Mouse (Mus musculus): Measurements from ENCODE around the gene Vmn2r71. TPM values are rescaled to one million over a fixed set of nuclear protein-coding genes. Genes with fewer than 3 reads are reported as not detected.

Vmn2r71 gene
- not detected in 2 replicates for polyA plus RNA-seq (2015; fragmentation: Nextera tagmentation; extraction: Ambion mirVana)

GRCm38 (mm10) chr7:85562787-85563186 lies at the start of gene Vmn2r71:
Gene Vmn2r71, plus strand, starts transcription at chr7:85563087.
- no peak for TF ChIP-seq CTCF (IDR thresholded peaks at IDR 0.05; ENCODE audit: low read depth)
- no peak within 1 kb of the TSS for H3K9ac ChIP-seq (ENCODE audit: low read depth, low read length)
- ATAC-seq = no peak
- H3K4me3 ChIP-seq (ENCODE audit: low read depth, low read length) = no peak within 1 kb of the TSS
- no peaks in the 10 kb centered on the region for H3K9me3 ChIP-seq (ENCODE audit: control insufficient read depth)
- WGBS = 74% methylated on average over 5 of the region's 5 CpGs
- no peak within 1 kb of the TSS for H3K4me2 ChIP-seq (replicated peaks; ENCODE audit: low read depth)
- H3K36me3 ChIP-seq (ENCODE audit: control insufficient read depth, insufficient read depth) = no peaks in the 10 kb centered on the region
- H3K4me1 ChIP-seq (replicated peaks; ENCODE audit: control insufficient read depth, insufficient read depth, low read length) = no peaks in the 10 kb centered on the region
- no peak within 1 kb of the TSS for H3K27ac ChIP-seq (ENCODE audit: low read depth, low read length)
- H3K27me3 ChIP-seq (replicated peaks; ENCODE audit: control insufficient read depth, insufficient read depth, low read length) = no peaks in the 10 kb centered on the region

- H3K4me2 ChIP-seq (replicated peaks; ENCODE audit: low read depth) = no peak overlapping the region
- H3K27me3 ChIP-seq (replicated peaks; ENCODE audit: control insufficient read depth, insufficient read depth, low read length) = no peaks in the 10 kb centered on the region
- H3K4me3 ChIP-seq (ENCODE audit: low read depth, low read length) = no peak overlapping the region
- no peak for TF ChIP-seq CTCF (IDR thresholded peaks at IDR 0.05; ENCODE audit: low read depth)
- H3K36me3 ChIP-seq (ENCODE audit: control insufficient read depth, insufficient read depth) = no peaks in the 10 kb centered on the region
- H3K27ac ChIP-seq (ENCODE audit: low read depth, low read length) = no peak overlapping the region
- WGBS = 89% methylated on average over 2 of the region's 2 CpGs
- no peak overlapping the region for H3K9ac ChIP-seq (ENCODE audit: low read depth, low read length)
- H3K9me3 ChIP-seq (ENCODE audit: control insufficient read depth) = peaks cover 10% of the 10 kb centered on the region; the same call in 1 of the 2 replicates
- ATAC-seq = no peak
- H3K4me1 ChIP-seq (replicated peaks; ENCODE audit: control insufficient read depth, insufficient read depth, low read length) = no peaks in the 10 kb centered on the region
These were observed 20.8 kb upstream of the Vmn2r71 start for GRCm38 (mm10) chr7:85542108-85542507.

GRCm38 (mm10) chr7:85543118-85543517 lies 19.8 kb upstream of the Vmn2r71 start:
- Histone ChIP-seq H3K4me3 (ENCODE audit: low read depth, low read length) (no peak overlapping the region), H3K36me3 (ENCODE audit: control insufficient read depth, insufficient read depth) (no peaks in the 10 kb centered on the region), H3K27me3 (replicated peaks; ENCODE audit: control insufficient read depth, insufficient read depth, low read length) (no peaks in the 10 kb centered on the region), H3K4me2 (replicated peaks; ENCODE audit: low read depth) (no peak overlapping the region), H3K4me1 (replicated peaks; ENCODE audit: control insufficient read depth, insufficient read depth, low read length) (no peaks in the 10 kb centered on the region), H3K27ac (ENCODE audit: low read depth, low read length) (no peak overlapping the region), H3K9ac (ENCODE audit: low read depth, low read length) (no peak overlapping the region), H3K9me3 (ENCODE audit: control insufficient read depth) (peaks cover 10% of the 10 kb centered on the region; the same call in 1 of the 2 replicates)
- no peak for ATAC-seq
- no peak for TF ChIP-seq CTCF (IDR thresholded peaks at IDR 0.05; ENCODE audit: low read depth)
- 69% methylated on average over 2 of the region's 2 CpGs for WGBS

GRCm38 (mm10) chr7:85569092-85569491 lies 6.2 kb downstream of the Vmn2r71 start, which contains the start of gene Vmn2r70:
Gene Vmn2r70, minus strand, starts transcription at chr7:85569192.
- TF ChIP-seq CTCF (IDR thresholded peaks at IDR 0.05; ENCODE audit: low read depth) = no peak
- WGBS = 71% methylated on average over 2 of the region's 2 CpGs
- ATAC-seq = no peak

More at GRCm38 (mm10) chr7:85569092-85569491, 6.2 kb downstream of the Vmn2r71 start, which contains the start of gene Vmn2r70:
- H3K4me1 ChIP-seq (replicated peaks; ENCODE audit: control insufficient read depth, insufficient read depth, low read length) = no peaks in the 10 kb centered on the region
- H3K4me2 ChIP-seq (replicated peaks; ENCODE audit: low read depth) = no peak within 1 kb of the TSS
- H3K27ac ChIP-seq (ENCODE audit: low read depth, low read length) = no peak within 1 kb of the TSS
- no peaks in the 10 kb centered on the region for H3K27me3 ChIP-seq (replicated peaks; ENCODE audit: control insufficient read depth, insufficient read depth, low read length)
- H3K9me3 ChIP-seq (ENCODE audit: control insufficient read depth) = no peaks in the 10 kb centered on the region
- no peaks in the 10 kb centered on the region for H3K36me3 ChIP-seq (ENCODE audit: control insufficient read depth, insufficient read depth)
- no peak within 1 kb of the TSS for H3K4me3 ChIP-seq (ENCODE audit: low read depth, low read length)
- H3K9ac ChIP-seq (ENCODE audit: low read depth, low read length) = no peak within 1 kb of the TSS

Other genes starting within 250 kb of the Vmn2r71 start
- not detected in 2 replicates for gene Vmn2r69, start 147.2 kb upstream of the Vmn2r71 start, polyA plus RNA-seq (2015; fragmentation: Nextera tagmentation; extraction: Ambion mirVana)
- gene Vmn2r70, start 6.1 kb downstream of the Vmn2r71 start, polyA plus RNA-seq (2015; fragmentation: Nextera tagmentation; extraction: Ambion mirVana) = not detected in 2 replicates
- gene Vmn2r72, start 192.0 kb downstream of the Vmn2r71 start, polyA plus RNA-seq (2015; fragmentation: Nextera tagmentation; extraction: Ambion mirVana) = not detected in 2 replicates